Mouse (Mus musculus): ENCODE data around the gene Naaa. TPM values are rescaled to one million over a fixed set of nuclear protein-coding genes. Genes with fewer than 3 reads are reported as not detected.

Naaa gene
- total RNA-seq (2014; rRNA removed) (23.5 and 28.7 TPM in 2 replicates), polyA plus RNA-seq (2015; fragmentation: Nextera tagmentation; extraction: Ambion mirVana) (20.0 and 23.1 TPM in 2 replicates)

DNA sequence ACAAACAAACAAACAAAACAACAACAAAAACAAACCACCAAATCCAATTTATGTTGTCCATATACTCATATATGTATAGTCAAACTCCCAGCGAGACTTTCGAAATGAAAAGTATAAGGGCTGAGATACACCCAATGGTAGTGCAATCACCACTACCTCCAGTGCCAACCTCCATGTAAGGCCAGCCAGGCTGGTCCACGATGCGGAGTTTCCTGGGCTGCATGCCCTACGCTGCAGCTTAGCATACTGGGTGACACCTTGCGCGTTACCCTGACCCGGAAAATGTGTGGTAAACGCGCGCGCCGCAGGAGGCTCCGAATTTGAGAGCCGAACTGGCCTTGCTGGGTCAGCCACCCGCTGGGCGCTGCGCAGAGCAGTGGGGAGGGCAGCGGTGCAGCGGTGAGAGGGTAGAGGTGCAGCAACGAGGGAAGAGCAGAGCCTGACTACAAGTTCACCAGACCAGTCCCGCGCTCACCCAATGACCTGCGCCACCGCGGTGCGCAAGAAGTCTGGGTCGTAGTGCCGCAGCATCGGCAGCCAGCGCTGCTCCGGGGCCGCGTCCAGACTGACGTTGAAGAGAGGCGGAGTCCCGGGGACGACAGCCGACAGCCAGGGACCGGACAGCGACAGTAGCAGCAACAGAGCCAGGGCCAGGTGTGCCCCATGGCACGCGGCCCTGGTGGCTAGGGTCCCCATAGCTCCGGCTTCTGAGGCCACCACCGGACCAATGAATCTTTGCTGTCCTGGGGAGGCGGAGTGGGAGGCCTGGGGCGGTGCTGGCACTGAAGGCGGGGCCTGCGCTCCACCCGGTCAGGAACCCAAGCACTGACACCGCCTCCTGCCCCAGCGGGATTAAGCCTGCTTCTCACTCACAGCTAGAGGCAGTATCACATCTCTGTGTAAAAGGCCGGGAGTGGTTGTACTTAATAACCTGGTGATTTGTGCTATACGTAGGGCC lies at the start of gene Naaa:
Gene Naaa (minus strand): TSS at position 734 of the 958 bp plus-strand sequence.
- peak; percentile 89 for ATAC-seq (ENCODE audit: low FRiP score)
- peak; percentile 68 for TF ChIP-seq CTCF (IDR thresholded peaks at IDR 0.05)
- Histone ChIP-seq H3K27me3 (ENCODE audit: insufficient read depth, low read length) (no peaks in the 10 kb centered on the region), H3K4me3 (ENCODE audit: low read depth, low read length) (peak within 1 kb of the TSS; percentile 54), H3K27ac (ENCODE audit: low read depth, low read length) (peak within 1 kb of the TSS; percentile 62), H3K4me2 (ENCODE audit: low read depth, low read length, poor library complexity, severe bottlenecking) (peak within 1 kb of the TSS; percentile 75), H3K9ac (replicated peaks; ENCODE audit: low read length, poor library complexity, severe bottlenecking) (peak within 1 kb of the TSS; percentile 66), H3K4me1 (ENCODE audit: insufficient read depth, low read length) (no peaks in the 10 kb centered on the region), H3K36me3 (ENCODE audit: insufficient read depth, low read length) (no peaks in the 10 kb centered on the region), H3K9me3 (ENCODE audit: low read length) (no peaks in the 10 kb centered on the region)
- 3% methylated on average over 53 of the region's 54 CpGs for WGBS
- peak; percentile 83 for DNase-seq (ENCODE audit: low spot score)

DNA sequence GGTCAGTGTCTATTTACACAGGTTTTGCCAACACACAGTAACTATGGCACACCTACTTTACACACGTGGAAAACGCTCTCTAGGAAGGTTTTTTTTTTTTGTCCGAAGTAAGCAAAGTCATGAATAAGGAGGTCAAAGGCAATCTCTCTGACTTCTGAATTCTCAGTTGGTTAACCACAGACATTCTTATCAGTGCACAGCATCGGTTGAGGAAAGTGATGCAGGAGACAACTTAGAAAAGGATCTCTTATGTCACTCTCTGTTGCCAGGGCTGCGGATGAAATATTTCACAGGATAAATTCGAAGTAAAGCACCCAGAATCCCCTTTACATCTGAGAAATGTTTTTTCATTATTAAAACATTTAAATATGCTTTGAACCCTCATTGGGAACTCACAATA lies 49.4 kb upstream of the Naaa start:
- no peak overlapping the region for H3K4me2 ChIP-seq (ENCODE audit: low read depth, low read length, poor library complexity, severe bottlenecking)
- WGBS: 82% methylated on average over 6 of the region's 6 CpGs
- H3K4me3 ChIP-seq (ENCODE audit: low read depth, low read length): no peak overlapping the region
- TF ChIP-seq CTCF (IDR thresholded peaks at IDR 0.05): no peak
- H3K9ac ChIP-seq (replicated peaks; ENCODE audit: low read length, poor library complexity, severe bottlenecking): no peak overlapping the region
- H3K27me3 ChIP-seq (ENCODE audit: insufficient read depth, low read length): no peaks in the 10 kb centered on the region
- no peaks in the 10 kb centered on the region for H3K36me3 ChIP-seq (ENCODE audit: insufficient read depth, low read length)
- H3K27ac ChIP-seq (ENCODE audit: low read depth, low read length): no peak overlapping the region
- no peaks in the 10 kb centered on the region for H3K9me3 ChIP-seq (ENCODE audit: low read length)
- DNase-seq (ENCODE audit: low spot score): no peak
- no peak for ATAC-seq (ENCODE audit: low FRiP score)
- no peaks in the 10 kb centered on the region for H3K4me1 ChIP-seq (ENCODE audit: insufficient read depth, low read length)

GRCm38 (mm10) chr5:92323264-92323663 lies 45.3 kb upstream of the Naaa start:
- ATAC-seq (ENCODE audit: low FRiP score): no peak
- no peak overlapping the region for H3K4me3 ChIP-seq (ENCODE audit: low read depth, low read length)

DNA sequence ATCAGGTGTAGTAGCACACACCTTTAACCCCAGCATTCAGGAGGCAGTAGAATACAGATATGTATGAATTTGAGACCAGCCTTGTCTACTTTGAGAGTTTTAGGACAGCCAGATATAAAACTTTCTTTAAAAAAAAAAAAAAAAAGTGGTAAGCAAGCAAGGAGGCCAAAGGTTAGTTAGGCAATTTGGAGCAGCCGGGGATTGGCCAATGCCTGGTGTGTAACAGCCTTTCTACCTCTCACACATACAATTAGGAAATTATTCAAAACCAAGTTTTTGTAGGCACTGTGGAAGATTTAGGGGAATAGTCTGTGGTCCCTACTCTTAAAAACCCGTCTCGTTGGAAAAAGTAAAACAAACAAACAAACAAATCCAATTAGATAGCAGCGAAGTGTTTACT lies 44.6 kb upstream of the Naaa start:
- Histone ChIP-seq H3K4me2 (ENCODE audit: low read depth, low read length, poor library complexity, severe bottlenecking) (no peak overlapping the region), H3K9ac (replicated peaks; ENCODE audit: low read length, poor library complexity, severe bottlenecking) (no peak overlapping the region), H3K9me3 (ENCODE audit: low read length) (no peaks in the 10 kb centered on the region), H3K27me3 (ENCODE audit: insufficient read depth, low read length) (no peaks in the 10 kb centered on the region), H3K4me1 (ENCODE audit: insufficient read depth, low read length) (no peaks in the 10 kb centered on the region), H3K4me3 (ENCODE audit: low read depth, low read length) (no peak overlapping the region), H3K36me3 (ENCODE audit: insufficient read depth, low read length) (no peaks in the 10 kb centered on the region), H3K27ac (ENCODE audit: low read depth, low read length) (no peak overlapping the region)
- ATAC-seq (ENCODE audit: low FRiP score) (no peak), DNase-seq (ENCODE audit: low spot score) (no peak)
- TF ChIP-seq CTCF (IDR thresholded peaks at IDR 0.05): no peak
- WGBS: 83% methylated on average over 4 of the region's 4 CpGs

More at GRCm38 (mm10) chr5:92323264-92323663, 45.3 kb upstream of the Naaa start:
- Histone ChIP-seq H3K27me3 (ENCODE audit: insufficient read depth, low read length) (no peaks in the 10 kb centered on the region), H3K27ac (ENCODE audit: low read depth, low read length) (no peak overlapping the region), H3K36me3 (ENCODE audit: insufficient read depth, low read length) (no peaks in the 10 kb centered on the region), H3K4me2 (ENCODE audit: low read depth, low read length, poor library complexity, severe bottlenecking) (no peak overlapping the region), H3K9me3 (ENCODE audit: low read length) (no peaks in the 10 kb centered on the region), H3K9ac (replicated peaks; ENCODE audit: low read length, poor library complexity, severe bottlenecking) (no peak overlapping the region), H3K4me1 (ENCODE audit: insufficient read depth, low read length) (no peaks in the 10 kb centered on the region)
- no peak for TF ChIP-seq CTCF (IDR thresholded peaks at IDR 0.05)
- WGBS: 87% methylated on average over 5 of the region's 5 CpGs
- DNase-seq (ENCODE audit: low spot score): peak; percentile 12

DNA sequence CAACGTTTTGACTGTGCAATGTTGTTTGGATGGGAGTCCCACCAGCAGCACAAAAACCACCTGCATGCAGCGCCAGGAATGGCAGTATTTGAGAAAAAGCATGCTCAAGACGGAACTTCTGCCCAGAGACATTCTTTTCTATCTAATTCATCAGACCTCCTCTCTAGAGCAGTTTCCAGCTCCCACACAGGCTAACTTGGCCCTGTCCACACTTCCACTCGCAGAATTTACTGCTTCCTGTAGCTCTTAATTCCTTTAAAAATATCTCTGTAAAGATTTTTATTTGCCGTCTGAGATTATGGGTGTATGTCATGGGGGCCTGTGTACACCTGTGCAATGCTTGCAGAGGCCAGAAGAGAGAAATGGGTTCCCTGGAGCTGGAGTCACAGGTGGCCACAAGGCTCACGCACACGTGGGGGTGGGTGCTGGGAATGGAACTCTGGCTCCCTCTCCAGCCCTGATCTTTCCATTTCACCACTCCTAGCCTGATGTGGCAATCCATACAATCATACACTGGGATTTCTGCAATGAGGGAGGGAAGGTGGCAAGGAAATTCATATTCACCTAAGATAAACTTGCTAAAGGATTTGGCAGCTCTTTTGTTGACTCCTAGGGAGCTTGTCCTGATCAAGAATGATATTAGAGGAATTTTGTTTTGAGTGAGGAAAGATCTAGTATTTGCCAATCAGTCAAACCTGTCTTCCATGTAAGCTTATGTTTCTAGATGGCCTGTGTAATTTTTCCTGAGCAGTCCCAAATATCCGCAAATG lies 43.8 kb upstream of the Naaa start:
- Histone ChIP-seq H3K27me3 (ENCODE audit: insufficient read depth, low read length) (no peaks in the 10 kb centered on the region), H3K9ac (replicated peaks; ENCODE audit: low read length, poor library complexity, severe bottlenecking) (no peak overlapping the region), H3K36me3 (ENCODE audit: insufficient read depth, low read length) (no peaks in the 10 kb centered on the region), H3K9me3 (ENCODE audit: low read length) (no peaks in the 10 kb centered on the region), H3K4me1 (ENCODE audit: insufficient read depth, low read length) (no peaks in the 10 kb centered on the region), H3K4me3 (ENCODE audit: low read depth, low read length) (no peak overlapping the region), H3K27ac (ENCODE audit: low read depth, low read length) (no peak overlapping the region), H3K4me2 (ENCODE audit: low read depth, low read length, poor library complexity, severe bottlenecking) (no peak overlapping the region)
- 77% methylated on average over 8 of the region's 8 CpGs for WGBS
- DNase-seq (ENCODE audit: low spot score) (no peak), ATAC-seq (ENCODE audit: low FRiP score) (no peak)
- TF ChIP-seq CTCF (IDR thresholded peaks at IDR 0.05): no peak

All from midbrain, postnatal 0 days (tissue).